Mouse (Mus musculus) hindbrain, embryonic 11.5 days (tissue): Measurements from ENCODE around the gene Hadha. TPM values are rescaled to one million over a fixed set of nuclear protein-coding genes. Genes with fewer than 3 reads are reported as not detected.

Experiments used
- ATAC-seq: fragments of 200-750 bp; cut with Nextera tagmentation; 2 replicates; pipeline ENCODE4 v1.8.0; 2017; ENCODE audit warnings: mild to moderate bottlenecking, moderate TSS enrichment, moderate library complexity; ENCODE audit not compliant: low FRiP score
- DNase-seq: peaks from one replicate; pipeline ENCODE4 v3.0.0-alpha.2; 2015; ENCODE audit warnings: low spot score
- H3K27ac ChIP-seq: fragments of 300-500 bp; sonication (generic); 2 replicates; pipeline ENCODE4 v1.5.1; 2014; ENCODE audit warnings: mild to moderate bottlenecking, low read depth, low read length
- H3K27me3 ChIP-seq: fragments of 300-500 bp; sonication (generic); 2 replicates; pipeline ENCODE4 v1.6.1; 2014; ENCODE audit warnings: mild to moderate bottlenecking, low read length, moderate library complexity, mixed read lengths; ENCODE audit not compliant: control insufficient read depth, insufficient read depth
- H3K36me3 ChIP-seq: fragments of 300-500 bp; sonication (generic); 2 replicates; pipeline ENCODE4 v1.6.1; 2014; ENCODE audit warnings: mild to moderate bottlenecking, low read length, moderate library complexity, mixed read lengths; ENCODE audit not compliant: control insufficient read depth, insufficient read depth
- H3K4me1 ChIP-seq: fragments of 300-500 bp; sonication (generic); replicated peaks from 2 replicates; pipeline ENCODE4 v1.6.1; 2014; ENCODE audit warnings: low read length, mixed read lengths; ENCODE audit not compliant: control insufficient read depth, insufficient read depth
- H3K4me2 ChIP-seq: fragments of 300-500 bp; sonication (generic); replicated peaks from 2 replicates; pipeline ENCODE4 v1.6.1; 2014; ENCODE audit warnings: mild to moderate bottlenecking, low read depth, low read length
- H3K4me3 ChIP-seq: fragments of 300-500 bp; sonication (generic); 2 replicates; pipeline ENCODE4 v1.5.1; 2014; ENCODE audit warnings: low read depth, low read length
- H3K9ac ChIP-seq: fragments of 300-500 bp; sonication (generic); 2 replicates; pipeline ENCODE4 v1.6.1; 2014; ENCODE audit warnings: low read depth, low read length
- H3K9me3 ChIP-seq: fragments of 300-500 bp; sonication (generic); 2 replicates; pipeline ENCODE4 v1.6.1; 2016; ENCODE audit warnings: low read length; ENCODE audit not compliant: control insufficient read depth
- WGBS: fragments of 180-500 bp; shearing (Covaris S2); extraction: QIAGEN DNeasy Blood & Tissue Kit; methylation state at CpG from one replicate; pipeline ENCODE4 v1.1.7; 2014; 5-methylcytosine and 5-hydroxymethylcytosine counted together
- polyA plus RNA-seq: library from polyadenylated mRNA; unstranded; fragments of >200 nt; fragmentation: Nextera tagmentation; extraction: Ambion mirVana; gene quantifications from 2 replicates; pipeline ENCODE4 v1.2.1, GENCODE M21; 2014

Hadha gene
- polyA plus RNA-seq, 1 experiment from 2014 or later: 59.4 TPM

GRCm38 (mm10) chr5:30112533-30113068 lies 42.4 kb downstream of the Hadha start:
- peaks cover 38% of the 10 kb centered on the region for H3K4me1 ChIP-seq
- no peak overlapping the region for H3K27ac ChIP-seq
- no peak overlapping the region for H3K9ac ChIP-seq
- H3K4me2 ChIP-seq: no peak overlapping the region
- 77% methylated on average over 3 of the region's 3 CpGs for WGBS
- H3K9me3 ChIP-seq: no peaks in the 10 kb centered on the region
- peaks cover 2% of the 10 kb centered on the region; the same call in 1 of the 2 replicates for H3K36me3 ChIP-seq
- H3K27me3 ChIP-seq: peaks cover 15% of the 10 kb centered on the region
- ATAC-seq (no peak), DNase-seq (no peak)
- H3K4me3 ChIP-seq: no peak overlapping the region

GRCm38 (mm10) chr5:30111771-30112170 lies 43.2 kb downstream of the Hadha start:
- Histone ChIP-seq H3K4me3 (no peak overlapping the region), H3K4me1 (peaks cover 44% of the 10 kb centered on the region), H3K9me3 (no peaks in the 10 kb centered on the region), H3K36me3 (peaks cover under 1% of the 10 kb centered on the region; the same call in 1 of the 2 replicates), H3K27ac (peak overlapping the region; percentile 93), H3K27me3 (peaks cover 15% of the 10 kb centered on the region), H3K9ac (0 out of 2 replicates have a peak overlapping the region, but pooled peaks have one; percentile 19), H3K4me2 (peak overlapping the region; percentile 49)
- DNase-seq: peak; percentile 27
- 74% methylated on average over 3 of the region's 3 CpGs for WGBS
- ATAC-seq: no peak

GRCm38 (mm10) chr5:30111126-30111525 lies 43.8 kb downstream of the Hadha start:
- Histone ChIP-seq H3K9ac (peak overlapping the region; percentile 42), H3K4me1 (peaks cover 48% of the 10 kb centered on the region), H3K27me3 (peaks cover 15% of the 10 kb centered on the region), H3K36me3 (no peaks in the 10 kb centered on the region), H3K9me3 (no peaks in the 10 kb centered on the region), H3K27ac (peak overlapping the region; percentile 93), H3K4me3 (peak overlapping the region; percentile 21), H3K4me2 (peak overlapping the region; percentile 49)
- WGBS: 1% methylated on average over 18 of the region's 18 CpGs
- ATAC-seq: peak; percentile 52
- peak; percentile 90 for DNase-seq

GRCm38 (mm10) chr5:30110371-30111060 lies 44.4 kb downstream of the Hadha start:
- H3K4me1 ChIP-seq: peaks cover 48% of the 10 kb centered on the region
- 3% methylated on average over 22 of the region's 22 CpGs for WGBS
- ATAC-seq: peak; percentile 8; the same call in 1 of the 2 replicates
- peak overlapping the region; percentile 42 for H3K9ac ChIP-seq
- H3K4me2 ChIP-seq: peak overlapping the region; percentile 49
- peak overlapping the region; percentile 93 for H3K27ac ChIP-seq
- no peaks in the 10 kb centered on the region for H3K9me3 ChIP-seq
- no peaks in the 10 kb centered on the region for H3K36me3 ChIP-seq
- H3K27me3 ChIP-seq: peaks cover 15% of the 10 kb centered on the region
- peak; percentile 69 for DNase-seq
- H3K4me3 ChIP-seq: peak overlapping the region; percentile 21

- H3K9me3 ChIP-seq: no peaks in the 10 kb centered on the region
- H3K36me3 ChIP-seq: no peaks in the 10 kb centered on the region
- H3K4me3 ChIP-seq: no peak overlapping the region; the same call in 1 of the 2 replicates
- 32% methylated on average over 2 of the region's 2 CpGs for WGBS
- H3K4me1 ChIP-seq: peaks cover 48% of the 10 kb centered on the region
- peak overlapping the region; percentile 42; the same call in 1 of the 2 replicates for H3K9ac ChIP-seq
- peak overlapping the region; percentile 49 for H3K4me2 ChIP-seq
- peak overlapping the region; percentile 93 for H3K27ac ChIP-seq
- DNase-seq: peak; percentile 25
- no peak for ATAC-seq
- H3K27me3 ChIP-seq: peaks cover 19% of the 10 kb centered on the region
Observed at GRCm38 (mm10) chr5:30109899-30110298, 45.1 kb downstream of the Hadha start.

- H3K36me3 ChIP-seq: no peaks in the 10 kb centered on the region
- peaks cover 11% of the 10 kb centered on the region for H3K27me3 ChIP-seq
- no peak overlapping the region for H3K9ac ChIP-seq
Observed at GRCm38 (mm10) chr5:30108233-30108632, 46.7 kb downstream of the Hadha start.

GRCm38 (mm10) chr5:30107611-30108041 lies 47.3 kb downstream of the Hadha start:
- Histone ChIP-seq H3K9me3 (no peaks in the 10 kb centered on the region), H3K4me2 (peak overlapping the region; percentile 95), H3K27ac (peak overlapping the region; percentile 87), H3K27me3 (peaks cover 5% of the 10 kb centered on the region), H3K9ac (peak overlapping the region; percentile 86; the same call in 1 of the 2 replicates), H3K4me1 (peaks cover 35% of the 10 kb centered on the region), H3K36me3 (no peaks in the 10 kb centered on the region), H3K4me3 (peak overlapping the region; percentile 75; the same call in 1 of the 2 replicates)
- peak; percentile 58 for DNase-seq
- WGBS: 5% methylated on average over 5 of the region's 5 CpGs
- peak; percentile 4 for ATAC-seq

More at GRCm38 (mm10) chr5:30108233-30108632, 46.7 kb downstream of the Hadha start:
- Histone ChIP-seq H3K4me2 (peak overlapping the region; percentile 12; the same call in 1 of the 2 replicates), H3K4me1 (peaks cover 35% of the 10 kb centered on the region), H3K27ac (peak overlapping the region; percentile 87), H3K4me3 (no peak overlapping the region), H3K9me3 (no peaks in the 10 kb centered on the region)
- WGBS: 58% methylated on average over 6 of the region's 6 CpGs
- DNase-seq (no peak), ATAC-seq (no peak)

GRCm38 (mm10) chr5:30107186-30107585 lies 47.8 kb downstream of the Hadha start:
- Histone ChIP-seq H3K36me3 (no peaks in the 10 kb centered on the region), H3K9ac (peak overlapping the region; percentile 86; the same call in 1 of the 2 replicates), H3K27ac (peak overlapping the region; percentile 87), H3K4me3 (peak overlapping the region; percentile 75), H3K9me3 (no peaks in the 10 kb centered on the region), H3K4me2 (peak overlapping the region; percentile 95), H3K4me1 (peaks cover 35% of the 10 kb centered on the region), H3K27me3 (peaks cover 3% of the 10 kb centered on the region; the same call in 1 of the 2 replicates)
- DNase-seq (peak; percentile 79), ATAC-seq (peak; percentile 65)
- 0% methylated on average over 7 of the region's 7 CpGs for WGBS
